Mouse (Mus musculus) sigmoid colon, adult 10 weeks (tissue): Measurements from ENCODE around the gene Lce1j. TPM values are rescaled to one million over a fixed set of nuclear protein-coding genes. Genes with fewer than 3 reads are reported as not detected.

ENCODE experiments used
- polyA plus RNA-seq: library from polyadenylated mRNA; stranded (reverse); fragments of 350-450 nt; fragmentation: Illumina TruSeq; extraction: RNeasy Lipid Tissue Mini Kit (QIAGEN cat#74804); gene quantifications from one replicate; pipeline ENCODE4 v1.2.3, GENCODE M21; 2014; ENCODE audit warnings: low read depth, low replicate concordance

Gene Lce1j
- not detected for polyA plus RNA-seq

GRCm38 (mm10) chr3:92790414-92790813 lies at the start of gene Lce1j:
Gene Lce1j (minus strand): TSS chr3:92790514.

GRCm38 (mm10) chr3:92827108-92827507 lies 36.8 kb upstream of the Lce1j start, which contains the start of gene Kprp:
Gene Kprp (minus strand): TSS chr3:92827247.

DNA sequence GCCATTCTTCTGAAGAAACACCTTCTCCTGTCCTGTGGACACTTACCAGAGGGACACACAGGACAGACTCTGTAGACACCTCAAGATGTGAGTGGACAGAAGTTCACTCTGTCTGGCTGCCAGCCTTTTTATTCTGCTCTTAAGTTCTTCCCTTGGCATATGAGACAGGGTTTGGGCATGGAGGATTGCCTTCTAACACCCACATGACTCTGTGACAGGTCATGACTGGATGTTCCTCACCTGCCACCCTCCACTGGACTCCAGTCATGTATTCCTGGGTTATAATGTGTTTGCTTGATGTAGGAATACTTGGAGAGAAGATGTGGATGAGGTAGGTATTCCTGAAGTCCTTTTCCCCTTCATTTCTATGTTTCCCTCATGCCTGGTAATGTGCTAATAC lies 17.5 kb upstream of the Lce1j start, which contains the start of gene Lce1k:
Gene Lce1k (minus strand): TSS at position 101 of the 400 bp plus-strand sequence.

GRCm38 (mm10) chr3:92778799-92779198 lies 11.5 kb downstream of the Lce1j start, which contains the start of gene Lce1i:
Gene Lce1i (minus strand): TSS chr3:92778899.

GRCm38 (mm10) chr3:92764965-92765364 lies 25.3 kb downstream of the Lce1j start, which contains the start of gene Lce1h:
Gene Lce1h (minus strand): TSS chr3:92765065.

GRCm38 (mm10) chr3:92752238-92752637 lies 38.1 kb downstream of the Lce1j start, which contains the start of gene Lce1g:
Gene Lce1g (minus strand): TSS chr3:92752338.

GRCm38 (mm10) chr3:92738996-92739395 lies 51.3 kb downstream of the Lce1j start, which contains the start of gene Gm38119:
Gene Gm38119 (minus strand): TSS chr3:92739096.

Other genes starting within 250 kb of the Lce1j start
- not detected for gene Ivl, start 216.8 kb downstream of the Lce1j start, polyA plus RNA-seq
- gene Smcp, start 201.5 kb downstream of the Lce1j start, polyA plus RNA-seq = not detected
- gene 2210017I01Rik, start 183.0 kb downstream of the Lce1j start, polyA plus RNA-seq = not detected
- not detected for gene Lce6a, start 168.9 kb downstream of the Lce1j start, polyA plus RNA-seq
- not detected for gene Lce1a1, start 142.2 kb downstream of the Lce1j start, polyA plus RNA-seq
- not detected for gene Lce1b, start 133.6 kb downstream of the Lce1j start, polyA plus RNA-seq
- not detected for gene Lce1a2, start 120.2 kb downstream of the Lce1j start, polyA plus RNA-seq
- not detected for gene Lce1c, start 111.3 kb downstream of the Lce1j start, polyA plus RNA-seq
- not detected for gene Lce1d, start 103.3 kb downstream of the Lce1j start, polyA plus RNA-seq
- not detected for gene Lce1e, start 81.4 kb downstream of the Lce1j start, polyA plus RNA-seq
- gene Lce1f, start 70.2 kb downstream of the Lce1j start, polyA plus RNA-seq = not detected
- not detected for gene Gm38119, start 51.4 kb downstream of the Lce1j start, polyA plus RNA-seq
- not detected for gene Lce1g, start 38.2 kb downstream of the Lce1j start, polyA plus RNA-seq
- not detected for gene Lce1h, start 25.4 kb downstream of the Lce1j start, polyA plus RNA-seq
- gene Lce1i, start 11.6 kb downstream of the Lce1j start, polyA plus RNA-seq = not detected
- not detected for gene Lce1k, start 17.4 kb upstream of the Lce1j start, polyA plus RNA-seq
- not detected for gene Kprp, start 36.7 kb upstream of the Lce1j start, polyA plus RNA-seq
- not detected for gene Lce1l, start 60.8 kb upstream of the Lce1j start, polyA plus RNA-seq
- gene 2310050C09Rik, start 79.7 kb upstream of the Lce1j start, polyA plus RNA-seq = not detected
- not detected for gene Lce3a, start 135.7 kb upstream of the Lce1j start, polyA plus RNA-seq
- gene Lce3b, start 142.5 kb upstream of the Lce1j start, polyA plus RNA-seq = not detected
- not detected for gene Lce3c, start 154.0 kb upstream of the Lce1j start, polyA plus RNA-seq
- not detected for gene Lce3d, start 166.9 kb upstream of the Lce1j start, polyA plus RNA-seq
- gene Lce3e, start 176.5 kb upstream of the Lce1j start, polyA plus RNA-seq = not detected
- not detected for gene Lce3f, start 201.7 kb upstream of the Lce1j start, polyA plus RNA-seq
- not detected for gene Crct1, start 225.2 kb upstream of the Lce1j start, polyA plus RNA-seq
- gene Lce1m, start 228.5 kb upstream of the Lce1j start, polyA plus RNA-seq = not detected